Mouse (Mus musculus): Measurements from ENCODE around the gene Ifne.

Gene Ifne

GRCm38 (mm10) chr4:88880101-88880500 lies at the start of gene Ifne:
Gene Ifne (minus strand): TSS chr4:88880201.
- in situ Hi-C loops (cut with MseI, MboI), result no loop called here

- in situ Hi-C loops (cut with MseI, MboI), result no loop called here
Observed at GRCm38 (mm10) chr4:88928341-88929102, 48.5 kb upstream of the Ifne start.

- in situ Hi-C loops (cut with MseI, MboI), result no loop called here
Observed at GRCm38 (mm10) chr4:88927850-88928249, 47.8 kb upstream of the Ifne start.

- in situ Hi-C loops (cut with MseI, MboI), result no loop called here
Observed at GRCm38 (mm10) chr4:88926637-88927036, 46.6 kb upstream of the Ifne start.

- in situ Hi-C loops (cut with MseI, MboI), result no loop called here
Observed at GRCm38 (mm10) chr4:88926082-88926481, 46.1 kb upstream of the Ifne start.

GRCm38 (mm10) chr4:88925456-88925855 lies 45.5 kb upstream of the Ifne start:
- in situ Hi-C loops (cut with MseI, MboI), result no loop called here

- in situ Hi-C loops (cut with MseI, MboI), result no loop called here
Observed at GRCm38 (mm10) chr4:88921280-88921679, 41.3 kb upstream of the Ifne start.

GRCm38 (mm10) chr4:88917770-88918460 lies 37.9 kb upstream of the Ifne start:
- in situ Hi-C loops (cut with MseI, MboI), result no loop called here

GRCm38 (mm10) chr4:88916306-88916705 lies 36.3 kb upstream of the Ifne start:
- in situ Hi-C loops (cut with MseI, MboI), result no loop called here

GRCm38 (mm10) chr4:88913984-88914383 lies 34.0 kb upstream of the Ifne start:
- in situ Hi-C loops (cut with MseI, MboI), result no loop called here

- in situ Hi-C loops (cut with MseI, MboI), result no loop called here
Observed at GRCm38 (mm10) chr4:88912882-88913281, 32.9 kb upstream of the Ifne start.

- in situ Hi-C loops (cut with MseI, MboI), result no loop called here
Observed at GRCm38 (mm10) chr4:88912187-88912586, 32.2 kb upstream of the Ifne start.

GRCm38 (mm10) chr4:88909600-88910534 lies 29.9 kb upstream of the Ifne start:
- in situ Hi-C loops (cut with MseI, MboI), result no loop called here

- in situ Hi-C loops (cut with MseI, MboI), result no loop called here
Observed at GRCm38 (mm10) chr4:88893201-88893754, 13.3 kb upstream of the Ifne start.

GRCm38 (mm10) chr4:88888236-88888635 lies 8.2 kb upstream of the Ifne start:
- in situ Hi-C loops (cut with MseI, MboI), result no loop called here

- in situ Hi-C loops (cut with MseI, MboI), result no loop called here
Observed at GRCm38 (mm10) chr4:88878772-88879171, 1.2 kb downstream of the Ifne start.

- in situ Hi-C loops (cut with MseI, MboI), result no loop called here
Observed at GRCm38 (mm10) chr4:88878246-88878645, 1.8 kb downstream of the Ifne start.

GRCm38 (mm10) chr4:88876520-88876919 lies 3.5 kb downstream of the Ifne start:
- in situ Hi-C loops (cut with MseI, MboI), result no loop called here

GRCm38 (mm10) chr4:88875435-88876095 lies 4.4 kb downstream of the Ifne start:
- in situ Hi-C loops (cut with MseI, MboI), result no loop called here

- in situ Hi-C loops (cut with MseI, MboI), result loop anchor here (5.0 kb wide), 1 partner anchor 255 kb away; no protein-coding TSS in a partner anchor
Observed at GRCm38 (mm10) chr4:88872691-88873090, 7.3 kb downstream of the Ifne start.
